Mouse (Mus musculus) neural tube, embryonic 15.5 days (tissue): ENCODE results near the gene Rdh5. TPM values are rescaled to one million over a fixed set of nuclear protein-coding genes. Genes with fewer than 3 reads are reported as not detected.
A peak's percentile ranks its signal among the peaks of the same experiment; 100 is the strongest.

ENCODE experiments used
- ATAC-seq: fragments of 200-750 bp; cut with Nextera tagmentation; 2 replicates; pipeline ENCODE4 v1.8.0; 2017; ENCODE audit warnings: mild to moderate bottlenecking, moderate TSS enrichment, moderate library complexity; ENCODE audit not compliant: low FRiP score
- H3K27ac ChIP-seq: fragments of 300-500 bp; sonication (generic); replicated peaks from 2 replicates; pipeline ENCODE4 v1.5.1; 2015; ENCODE audit warnings: mild to moderate bottlenecking, inconsistent platforms
- H3K27me3 ChIP-seq: fragments of 300-500 bp; sonication (generic); replicated peaks from 2 replicates; pipeline ENCODE4 v1.6.1; 2015; ENCODE audit warnings: inconsistent platforms
- H3K36me3 ChIP-seq: fragments of 300-500 bp; sonication (generic); 2 replicates; pipeline ENCODE4 v1.6.1; 2015; ENCODE audit warnings: inconsistent platforms
- H3K4me1 ChIP-seq: fragments of 300-500 bp; sonication (generic); 2 replicates; pipeline ENCODE4 v1.6.1; 2015; ENCODE audit warnings: inconsistent platforms
- H3K4me2 ChIP-seq: fragments of 300-500 bp; sonication (generic); 2 replicates; pipeline ENCODE4 v1.6.1; 2015; ENCODE audit warnings: inconsistent platforms, mild to moderate bottlenecking, moderate library complexity
- H3K4me3 ChIP-seq: fragments of 300-500 bp; sonication (generic); replicated peaks from 2 replicates; pipeline ENCODE4 v1.5.1; 2015; ENCODE audit warnings: mild to moderate bottlenecking, inconsistent platforms
- H3K9ac ChIP-seq: fragments of 300-500 bp; sonication (generic); replicated peaks from 2 replicates; pipeline ENCODE4 v1.6.1; 2015; ENCODE audit warnings: mild to moderate bottlenecking, inconsistent platforms
- H3K9me3 ChIP-seq: fragments of 300-500 bp; sonication (generic); replicated peaks from 2 replicates; pipeline ENCODE4 v1.6.1; 2016; ENCODE audit warnings: inconsistent platforms
- WGBS: fragments of 180-500 bp; shearing (Covaris S2); methylation state at CpG from one replicate; pipeline ENCODE4 v1.1.7; 2015; ENCODE audit warnings: mixed read lengths; 5-methylcytosine and 5-hydroxymethylcytosine counted together
- polyA plus RNA-seq: library from polyadenylated mRNA; unstranded; fragments of >200 nt; fragmentation: Nextera tagmentation; extraction: Ambion mirVana; gene quantifications from 2 replicates; pipeline ENCODE4 v1.2.1, GENCODE M21; 2015

The Rdh5 gene
- polyA plus RNA-seq: 15.7 and 19.8 TPM in 2 replicates

- H3K9ac ChIP-seq: peak within 1 kb of the TSS; percentile 96
- WGBS: 22% methylated on average over 1 of the region's 1 CpGs
- H3K27ac ChIP-seq: peak within 1 kb of the TSS; percentile 97
- no peak for ATAC-seq
- peak within 1 kb of the TSS; percentile 78 for H3K4me2 ChIP-seq
- peak within 1 kb of the TSS; percentile 98 for H3K4me3 ChIP-seq
- no peaks in the 10 kb centered on the region for H3K36me3 ChIP-seq
- H3K9me3 ChIP-seq: no peaks in the 10 kb centered on the region
- H3K4me1 ChIP-seq: peaks cover 56% of the 10 kb centered on the region
- H3K27me3 ChIP-seq: 0 out of 2 replicates have a peak, but pooled peaks cover under 1% of the 10 kb centered on the region
These were observed at the start of gene Rdh5 for GRCm38 (mm10) chr10:128922822-128923012. Gene Rdh5, minus strand, starts transcription at chr10:128922888.

GRCm38 (mm10) chr10:128970740-128971250, 48.1 kb upstream of the Rdh5 start:
- Histone ChIP-seq H3K4me3 (no peak overlapping the region), H3K36me3 (no peaks in the 10 kb centered on the region), H3K4me1 (no peaks in the 10 kb centered on the region), H3K9me3 (no peaks in the 10 kb centered on the region), H3K27ac (no peak overlapping the region), H3K27me3 (no peaks in the 10 kb centered on the region), H3K9ac (no peak overlapping the region), H3K4me2 (no peak overlapping the region)
- no peak for ATAC-seq
- 58% methylated on average over 1 of the region's 1 CpGs for WGBS

GRCm38 (mm10) chr10:128968341-128968749, 45.7 kb upstream of the Rdh5 start:
- no peak overlapping the region for H3K27ac ChIP-seq
- H3K27me3 ChIP-seq: no peaks in the 10 kb centered on the region
- WGBS: 56% methylated on average over 1 of the region's 1 CpGs
- no peaks in the 10 kb centered on the region for H3K4me1 ChIP-seq
- no peak overlapping the region for H3K4me3 ChIP-seq
- no peak for ATAC-seq
- no peak overlapping the region for H3K4me2 ChIP-seq
- no peak overlapping the region for H3K9ac ChIP-seq
- H3K36me3 ChIP-seq: no peaks in the 10 kb centered on the region
- no peaks in the 10 kb centered on the region for H3K9me3 ChIP-seq

- Histone ChIP-seq H3K9ac (no peak overlapping the region), H3K4me1 (no peaks in the 10 kb centered on the region), H3K4me2 (no peak overlapping the region), H3K9me3 (no peaks in the 10 kb centered on the region), H3K27ac (no peak overlapping the region), H3K27me3 (no peaks in the 10 kb centered on the region), H3K4me3 (no peak overlapping the region), H3K36me3 (no peaks in the 10 kb centered on the region)
- no peak for ATAC-seq
- 92% methylated on average over 6 of the region's 6 CpGs for WGBS
These were observed 43.2 kb upstream of the Rdh5 start for GRCm38 (mm10) chr10:128965871-128966270.

GRCm38 (mm10) chr10:128964961-128965360, 42.3 kb upstream of the Rdh5 start:
- Histone ChIP-seq H3K27me3 (no peaks in the 10 kb centered on the region), H3K9me3 (no peaks in the 10 kb centered on the region), H3K4me3 (no peak overlapping the region), H3K9ac (no peak overlapping the region), H3K27ac (no peak overlapping the region), H3K4me2 (no peak overlapping the region), H3K36me3 (no peaks in the 10 kb centered on the region), H3K4me1 (no peaks in the 10 kb centered on the region)
- 76% methylated on average over 2 of the region's 2 CpGs for WGBS
- no peak for ATAC-seq

- Histone ChIP-seq H3K4me1 (no peaks in the 10 kb centered on the region), H3K27me3 (no peaks in the 10 kb centered on the region; the same call in 1 of the 2 replicates), H3K4me2 (no peak within 1 kb of the TSS), H3K36me3 (no peaks in the 10 kb centered on the region), H3K9me3 (no peaks in the 10 kb centered on the region), H3K4me3 (no peak within 1 kb of the TSS), H3K27ac (no peak within 1 kb of the TSS), H3K9ac (no peak within 1 kb of the TSS)
- ATAC-seq: no peak
- WGBS: 84% methylated on average over 12 of the region's 12 CpGs
These were observed 38.2 kb upstream of the Rdh5 start, which contains the start of gene Mettl7b for GRCm38 (mm10) chr10:128960590-128961584. Gene Mettl7b, minus strand, starts transcription at chr10:128960988.

- ATAC-seq: no peak
These were observed 37.5 kb upstream of the Rdh5 start for GRCm38 (mm10) chr10:128960142-128960541.

GRCm38 (mm10) chr10:128958340-128958739, 35.7 kb upstream of the Rdh5 start:
- Histone ChIP-seq H3K4me3 (no peak overlapping the region), H3K27ac (no peak overlapping the region), H3K4me2 (no peak overlapping the region), H3K4me1 (no peaks in the 10 kb centered on the region), H3K27me3 (no peaks in the 10 kb centered on the region; the same call in 1 of the 2 replicates), H3K36me3 (no peaks in the 10 kb centered on the region), H3K9ac (no peak overlapping the region), H3K9me3 (no peaks in the 10 kb centered on the region)
- WGBS: 83% methylated on average over 10 of the region's 10 CpGs
- ATAC-seq: no peak

More at GRCm38 (mm10) chr10:128960142-128960541, 37.5 kb upstream of the Rdh5 start:
- Histone ChIP-seq H3K4me2 (no peak overlapping the region), H3K27ac (no peak overlapping the region), H3K4me3 (no peak overlapping the region), H3K4me1 (no peaks in the 10 kb centered on the region), H3K36me3 (no peaks in the 10 kb centered on the region), H3K27me3 (no peaks in the 10 kb centered on the region; the same call in 1 of the 2 replicates), H3K9me3 (no peaks in the 10 kb centered on the region), H3K9ac (no peak overlapping the region)
- 79% methylated on average over 4 of the region's 4 CpGs for WGBS

- H3K36me3 ChIP-seq: no peaks in the 10 kb centered on the region
- H3K4me1 ChIP-seq: no peaks in the 10 kb centered on the region
- no peak for ATAC-seq
- no peak overlapping the region for H3K9ac ChIP-seq
- no peak overlapping the region for H3K4me2 ChIP-seq
- no peaks in the 10 kb centered on the region for H3K27me3 ChIP-seq
- WGBS: 64% methylated on average over 16 of the region's 16 CpGs
- H3K4me3 ChIP-seq: no peak overlapping the region
- H3K9me3 ChIP-seq: no peaks in the 10 kb centered on the region
- H3K27ac ChIP-seq: no peak overlapping the region
These were observed 27.7 kb upstream of the Rdh5 start for GRCm38 (mm10) chr10:128950208-128950887.

- no peak overlapping the region for H3K9ac ChIP-seq
- no peaks in the 10 kb centered on the region for H3K27me3 ChIP-seq
- H3K9me3 ChIP-seq: no peaks in the 10 kb centered on the region
- WGBS: 91% methylated on average over 4 of the region's 4 CpGs
- no peak for ATAC-seq
- H3K36me3 ChIP-seq: no peaks in the 10 kb centered on the region
- H3K4me3 ChIP-seq: no peak overlapping the region
- no peaks in the 10 kb centered on the region for H3K4me1 ChIP-seq
- no peak overlapping the region for H3K4me2 ChIP-seq
- H3K27ac ChIP-seq: no peak overlapping the region
These were observed 24.8 kb upstream of the Rdh5 start for GRCm38 (mm10) chr10:128947496-128947895.

- H3K4me2 ChIP-seq: no peak overlapping the region
- H3K9ac ChIP-seq: no peak overlapping the region
- no peak overlapping the region for H3K4me3 ChIP-seq
- 14% methylated on average over 3 of the region's 3 CpGs for WGBS
- ATAC-seq: no peak
- no peaks in the 10 kb centered on the region for H3K27me3 ChIP-seq
- no peaks in the 10 kb centered on the region for H3K36me3 ChIP-seq
- H3K9me3 ChIP-seq: no peaks in the 10 kb centered on the region
- no peaks in the 10 kb centered on the region for H3K4me1 ChIP-seq
- H3K27ac ChIP-seq: no peak overlapping the region
These were observed 23.0 kb upstream of the Rdh5 start for GRCm38 (mm10) chr10:128945675-128946074.
